Mouse (Mus musculus) embryonic facial prominence, embryonic 12.5 days (tissue): Measurements from ENCODE around the gene Nab2. TPM values are rescaled to one million over a fixed set of nuclear protein-coding genes. Genes with fewer than 3 reads are reported as not detected.

Source experiments
- ATAC-seq: fragments of 200-750 bp; cut with Nextera tagmentation; 2 replicates; pipeline ENCODE4 v1.8.0; 2017; ENCODE audit not compliant: insufficient number of reproducible peaks, insufficient read depth, low FRiP score, low TSS enrichment
- H3K27ac ChIP-seq: fragments of 300-500 bp; sonication (generic); 2 replicates; pipeline ENCODE4 v1.5.1; 2016; ENCODE audit warnings: mild to moderate bottlenecking
- H3K27me3 ChIP-seq: fragments of 300-500 bp; sonication (generic); 2 replicates; pipeline ENCODE4 v1.6.1; 2016; ENCODE audit warnings: mild to moderate bottlenecking, moderate library complexity
- H3K36me3 ChIP-seq: fragments of 300-500 bp; sonication (generic); 2 replicates; pipeline ENCODE4 v1.6.1; 2016; ENCODE audit warnings: mild to moderate bottlenecking
- H3K4me1 ChIP-seq: fragments of 300-500 bp; sonication (generic); 2 replicates; pipeline ENCODE4 v1.6.1; 2016
- H3K4me2 ChIP-seq: fragments of 300-500 bp; sonication (generic); replicated peaks from 2 replicates; pipeline ENCODE4 v1.6.1; 2016; ENCODE audit warnings: mild to moderate bottlenecking, moderate library complexity
- H3K4me3 ChIP-seq: fragments of 300-500 bp; sonication (generic); 2 replicates; pipeline ENCODE4 v1.5.1; 2016; ENCODE audit warnings: mild to moderate bottlenecking
- H3K9ac ChIP-seq: fragments of 300-500 bp; sonication (generic); 2 replicates; pipeline ENCODE4 v1.6.1; 2016; ENCODE audit warnings: mild to moderate bottlenecking, moderate library complexity
- H3K9me3 ChIP-seq: fragments of 300-500 bp; sonication (generic); 2 replicates; pipeline ENCODE4 v1.6.1; 2016; ENCODE audit warnings: mild to moderate bottlenecking, moderate library complexity
- WGBS: fragments of 180-500 bp; shearing (Covaris S2); methylation state at CpG from one replicate; pipeline ENCODE4 v1.1.7; 2016; 5-methylcytosine and 5-hydroxymethylcytosine counted together
- polyA plus RNA-seq: library from polyadenylated mRNA; unstranded; fragments of >200 nt; fragmentation: Nextera tagmentation; extraction: Ambion mirVana; gene quantifications from 2 replicates; pipeline ENCODE4 v1.2.1, GENCODE M21; 2016

Gene Nab2
- polyA plus RNA-seq, 1 experiment from 2014 or later = 18.8 TPM

DNA sequence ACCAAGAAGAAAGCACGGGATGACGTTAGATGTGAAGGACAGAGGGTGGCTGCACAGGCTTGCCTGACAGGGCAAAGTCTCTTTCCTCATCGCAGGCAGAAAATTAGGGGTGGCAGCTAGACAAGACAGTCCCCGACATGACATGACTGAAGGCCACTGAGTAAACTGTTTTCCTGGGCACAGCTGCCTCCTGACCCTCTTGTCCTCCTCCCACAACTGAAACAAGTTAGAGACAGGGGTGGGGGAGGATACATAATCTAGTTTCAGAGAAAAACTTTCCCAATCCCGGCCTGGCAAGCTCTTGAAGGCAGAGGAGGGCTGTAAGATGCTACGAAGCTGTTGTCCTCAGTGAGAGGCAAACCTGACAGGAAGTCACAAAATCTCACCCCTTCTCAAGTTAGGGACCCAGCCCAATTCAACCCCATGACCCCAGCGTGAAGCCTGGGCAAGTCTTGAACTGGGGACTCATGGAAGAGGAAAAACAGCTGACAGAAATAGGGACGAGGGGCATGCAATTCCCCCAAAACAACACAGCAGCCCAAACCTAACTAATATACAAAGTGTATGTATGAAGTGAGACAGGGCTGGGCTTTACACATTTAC is 49.1 kb downstream of the Nab2 start:
- no peak for ATAC-seq
- peak overlapping the region; percentile 81 for H3K4me2 ChIP-seq
- H3K4me1 ChIP-seq = peaks cover 58% of the 10 kb centered on the region
- peak overlapping the region; percentile 98 for H3K27ac ChIP-seq
- 19% methylated on average over 8 of the region's 8 CpGs for WGBS
- peak overlapping the region; percentile 85 for H3K4me3 ChIP-seq
- no peaks in the 10 kb centered on the region; the same call in 1 of the 2 replicates for H3K36me3 ChIP-seq
- no peaks in the 10 kb centered on the region for H3K27me3 ChIP-seq
- peak overlapping the region; percentile 90 for H3K9ac ChIP-seq
- H3K9me3 ChIP-seq = no peaks in the 10 kb centered on the region

DNA sequence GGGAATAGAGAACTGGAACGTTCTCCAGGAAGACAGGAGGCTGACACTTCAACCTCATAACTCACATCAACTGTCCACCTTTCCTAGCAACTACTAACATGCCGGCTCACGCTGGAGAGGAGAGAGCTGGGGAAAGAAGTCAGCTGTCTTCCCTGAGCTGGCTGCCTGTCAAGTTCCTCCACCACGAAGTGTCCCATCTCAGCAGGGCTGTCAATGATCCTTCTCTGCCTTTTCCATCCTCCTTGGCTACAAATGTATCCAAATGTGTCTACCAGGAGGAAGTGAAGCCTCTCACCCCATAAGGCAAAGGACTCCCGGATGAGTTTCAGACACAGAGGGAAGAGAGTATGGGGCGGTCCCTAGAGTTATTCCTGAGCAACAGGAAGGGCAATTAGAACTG is 50.2 kb downstream of the Nab2 start:
- 37% methylated on average over 6 of the region's 6 CpGs for WGBS
- H3K27me3 ChIP-seq = no peaks in the 10 kb centered on the region
- peaks cover 68% of the 10 kb centered on the region for H3K4me1 ChIP-seq
- H3K27ac ChIP-seq = 0 out of 2 replicates have a peak overlapping the region, but pooled peaks have one; percentile 98
- H3K36me3 ChIP-seq = no peaks in the 10 kb centered on the region; the same call in 1 of the 2 replicates
- H3K9me3 ChIP-seq = no peaks in the 10 kb centered on the region
- ATAC-seq = no peak
- H3K4me3 ChIP-seq = peak overlapping the region; percentile 85
- H3K9ac ChIP-seq = peak overlapping the region; percentile 90; the same call in 1 of the 2 replicates
- peak overlapping the region; percentile 81 for H3K4me2 ChIP-seq

GRCm38 (mm10) chr10:127617294-127617693 is 51.1 kb downstream of the Nab2 start:
- Histone ChIP-seq H3K36me3 (peaks cover 4% of the 10 kb centered on the region), H3K9ac (0 out of 2 replicates have a peak overlapping the region, but pooled peaks have one; percentile 36), H3K27me3 (no peaks in the 10 kb centered on the region), H3K9me3 (no peaks in the 10 kb centered on the region), H3K27ac (peak overlapping the region; percentile 98), H3K4me1 (peaks cover 72% of the 10 kb centered on the region), H3K4me3 (no peak overlapping the region), H3K4me2 (peak overlapping the region; percentile 81)
- 29% methylated on average over 4 of the region's 4 CpGs for WGBS
- ATAC-seq = no peak

GRCm38 (mm10) chr10:127616261-127616679 is 52.1 kb downstream of the Nab2 start:
- 18% methylated on average over 7 of the region's 7 CpGs for WGBS
- no peak for ATAC-seq
- Histone ChIP-seq H3K4me3 (no peak overlapping the region), H3K9me3 (no peaks in the 10 kb centered on the region), H3K36me3 (peaks cover 14% of the 10 kb centered on the region), H3K9ac (0 out of 2 replicates have a peak overlapping the region, but pooled peaks have one; percentile 27), H3K4me1 (peaks cover 68% of the 10 kb centered on the region), H3K27me3 (no peaks in the 10 kb centered on the region), H3K27ac (peak overlapping the region; percentile 98), H3K4me2 (peak overlapping the region; percentile 81)

- H3K27me3 ChIP-seq = no peaks in the 10 kb centered on the region
- peaks cover 68% of the 10 kb centered on the region for H3K4me1 ChIP-seq
- H3K4me2 ChIP-seq = peak overlapping the region; percentile 81
- 25% methylated on average over 3 of the region's 3 CpGs for WGBS
- peaks cover 19% of the 10 kb centered on the region for H3K36me3 ChIP-seq
- no peak for ATAC-seq
- H3K27ac ChIP-seq = peak overlapping the region; percentile 98
- no peaks in the 10 kb centered on the region for H3K9me3 ChIP-seq
- no peak overlapping the region for H3K4me3 ChIP-seq
- peak overlapping the region; percentile 27; the same call in 1 of the 2 replicates for H3K9ac ChIP-seq
Observed at GRCm38 (mm10) chr10:127615591-127615990, 52.8 kb downstream of the Nab2 start.

GRCm38 (mm10) chr10:127615034-127615374 is 53.4 kb downstream of the Nab2 start:
- Histone ChIP-seq H3K4me2 (peak overlapping the region; percentile 81), H3K4me3 (peak overlapping the region; percentile 13; the same call in 1 of the 2 replicates), H3K4me1 (peaks cover 68% of the 10 kb centered on the region), H3K9ac (peak overlapping the region; percentile 15; the same call in 1 of the 2 replicates), H3K27ac (peak overlapping the region; percentile 98), H3K27me3 (no peaks in the 10 kb centered on the region), H3K36me3 (peaks cover 25% of the 10 kb centered on the region), H3K9me3 (no peaks in the 10 kb centered on the region)
- no peak for ATAC-seq
- WGBS = 16% methylated on average over 2 of the region's 2 CpGs

- WGBS = 13% methylated on average over 12 of the region's 12 CpGs
- Histone ChIP-seq H3K9ac (peak overlapping the region; percentile 15; the same call in 1 of the 2 replicates), H3K27ac (peak overlapping the region; percentile 98), H3K4me1 (peaks cover 73% of the 10 kb centered on the region), H3K36me3 (peaks cover 31% of the 10 kb centered on the region), H3K27me3 (no peaks in the 10 kb centered on the region), H3K4me3 (peak overlapping the region; percentile 13), H3K4me2 (peak overlapping the region; percentile 81), H3K9me3 (no peaks in the 10 kb centered on the region)
- ATAC-seq = peak; percentile 75
Observed at GRCm38 (mm10) chr10:127614236-127615033, 53.9 kb downstream of the Nab2 start.

- H3K27me3 ChIP-seq = no peaks in the 10 kb centered on the region
Observed at GRCm38 (mm10) chr10:127612079-127612775, 56.1 kb downstream of the Nab2 start.

More at GRCm38 (mm10) chr10:127612079-127612775, 56.1 kb downstream of the Nab2 start:
- Histone ChIP-seq H3K36me3 (peaks cover 49% of the 10 kb centered on the region), H3K4me1 (peaks cover 63% of the 10 kb centered on the region), H3K27ac (no peak overlapping the region), H3K4me2 (no peak overlapping the region), H3K4me3 (no peak overlapping the region), H3K9ac (no peak overlapping the region), H3K9me3 (no peaks in the 10 kb centered on the region)
- no peak for ATAC-seq
- WGBS = 84% methylated on average over 14 of the region's 14 CpGs

Other genes starting within 250 kb of the Nab2 start
- gene Stac3, start 166.9 kb downstream of the Nab2 start, polyA plus RNA-seq = 5.9 and 7.9 TPM in 2 replicates
- 2.9 and 3.4 TPM in 2 replicates for gene Ndufa4l2, start 153.6 kb downstream of the Nab2 start, polyA plus RNA-seq
- gene Shmt2, start 146.1 kb downstream of the Nab2 start, polyA plus RNA-seq = 82.4 and 88.2 TPM in 2 replicates
- 6.5 and 8.0 TPM in 2 replicates for gene Nxph4, start 134.0 kb downstream of the Nab2 start, polyA plus RNA-seq
- gene Lrp1, start 47.4 kb downstream of the Nab2 start, polyA plus RNA-seq = 115 TPM in 2 replicates
- 13.0 and 13.3 TPM in 2 replicates for gene Stat6, start 25.6 kb downstream of the Nab2 start, polyA plus RNA-seq
- 9.0 and 11.9 TPM in 2 replicates for gene Nemp1, start 1.7 kb downstream of the Nab2 start, polyA plus RNA-seq
- 0.20 and 0.58 TPM in 2 replicates for gene Myo1a, start 36.6 kb upstream of the Nab2 start, polyA plus RNA-seq
- gene Tac2, start 55.9 kb upstream of the Nab2 start, polyA plus RNA-seq = 1.2 and 2.1 TPM in 2 replicates
- 4.8 and 5.2 TPM in 2 replicates for gene Zbtb39, start 71.0 kb upstream of the Nab2 start, polyA plus RNA-seq
- 0.48 and 0.70 TPM in 2 replicates for gene Gpr182, start 83.2 kb upstream of the Nab2 start, polyA plus RNA-seq
- gene Rdh1, start 91.2 kb upstream of the Nab2 start, polyA plus RNA-seq = not detected in 2 replicates
- gene Rdh16f1, start 91.2 kb upstream of the Nab2 start, polyA plus RNA-seq = 0.09 TPM in 1 of 2 replicates, not detected in the other
- gene Rdh9, start 107.8 kb upstream of the Nab2 start, polyA plus RNA-seq = 0.09 TPM in 1 of 2 replicates, not detected in the other
- gene Rdh16, start 132.6 kb upstream of the Nab2 start, polyA plus RNA-seq = not detected in 2 replicates
- gene Rdh19, start 181.4 kb upstream of the Nab2 start, polyA plus RNA-seq = not detected in 2 replicates
- gene Rdh16f2, start 197.9 kb upstream of the Nab2 start, polyA plus RNA-seq = not detected in 2 replicates
- gene Rdh7, start 220.2 kb upstream of the Nab2 start, polyA plus RNA-seq = not detected in 2 replicates
- gene Sdr9c7, start 229.9 kb upstream of the Nab2 start, polyA plus RNA-seq = not detected in 2 replicates